Mouse (Mus musculus) neural tube, embryonic 13.5 days (tissue): ENCODE measurements around the gene Tbx5. TPM values are rescaled to one million over a fixed set of nuclear protein-coding genes. Genes with fewer than 3 reads are reported as not detected.

Experiments used
- ATAC-seq: fragments of 200-750 bp; cut with Nextera tagmentation; 2 replicates; pipeline ENCODE4 v1.8.0; 2017; ENCODE audit warnings: low read depth, mild to moderate bottlenecking, moderate TSS enrichment, moderate library complexity
- H3K27ac ChIP-seq: fragments of 300-500 bp; sonication (generic); replicated peaks from 2 replicates; pipeline ENCODE4 v1.5.1; 2015; ENCODE audit warnings: moderate library complexity, mild to moderate bottlenecking, inconsistent platforms
- H3K27me3 ChIP-seq: fragments of 300-500 bp; sonication (generic); 2 replicates; pipeline ENCODE4 v1.6.1; 2015; ENCODE audit warnings: mild to moderate bottlenecking, inconsistent platforms
- H3K36me3 ChIP-seq: fragments of 300-500 bp; sonication (generic); 2 replicates; pipeline ENCODE4 v1.6.1; 2015; ENCODE audit warnings: mild to moderate bottlenecking, inconsistent platforms
- H3K4me1 ChIP-seq: fragments of 300-500 bp; sonication (generic); replicated peaks from 2 replicates; pipeline ENCODE4 v1.6.1; 2015; ENCODE audit warnings: inconsistent platforms
- H3K4me2 ChIP-seq: fragments of 300-500 bp; sonication (generic); 2 replicates; pipeline ENCODE4 v1.6.1; 2015; ENCODE audit warnings: inconsistent platforms, mild to moderate bottlenecking, moderate library complexity
- H3K4me3 ChIP-seq: fragments of 300-500 bp; sonication (generic); 2 replicates; pipeline ENCODE4 v1.5.1; 2015; ENCODE audit warnings: mild to moderate bottlenecking, inconsistent platforms
- H3K9ac ChIP-seq: fragments of 300-500 bp; sonication (generic); 2 replicates; pipeline ENCODE4 v1.6.1; 2015; ENCODE audit warnings: moderate library complexity, mild to moderate bottlenecking, inconsistent platforms
- H3K9me3 ChIP-seq: fragments of 300-500 bp; sonication (generic); 2 replicates; pipeline ENCODE4 v1.6.1; 2016; ENCODE audit warnings: inconsistent platforms
- WGBS: fragments of 180-500 bp; shearing (Covaris S2); methylation state at CpG from one replicate; pipeline ENCODE4 v1.1.7; 2015; 5-methylcytosine and 5-hydroxymethylcytosine counted together
- polyA plus RNA-seq: library from polyadenylated mRNA; unstranded; fragments of >200 nt; fragmentation: Nextera tagmentation; extraction: Ambion mirVana; gene quantifications from 2 replicates; pipeline ENCODE4 v1.2.1, GENCODE M21; 2015

Gene Tbx5
- polyA plus RNA-seq, result 0.15 and 0.45 TPM in 2 replicates

DNA sequence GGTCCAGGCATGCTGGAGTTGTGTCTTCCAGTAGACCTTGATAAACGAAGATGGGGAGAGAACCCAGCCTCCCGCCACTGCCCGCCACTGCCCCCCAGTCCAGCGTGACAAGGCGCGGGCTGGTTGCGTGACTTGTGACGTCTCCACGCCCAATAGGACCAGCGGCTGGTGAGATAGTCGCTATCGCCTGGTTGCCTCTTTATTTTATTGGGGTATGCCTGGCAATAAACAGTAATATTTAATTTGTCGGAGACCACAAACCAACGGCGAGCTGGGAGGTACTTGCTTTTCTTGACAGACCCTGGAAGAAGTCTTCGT is at the start of gene Tbx5:
TSS of gene Tbx5 (plus strand) at position 190 of the 318 bp plus-strand sequence.
- Histone ChIP-seq H3K36me3 (no peaks in the 10 kb centered on the region), H3K4me2 (no peak within 1 kb of the TSS), H3K27me3 (peaks cover 100% of the 10 kb centered on the region), H3K27ac (no peak within 1 kb of the TSS), H3K9ac (no peak within 1 kb of the TSS), H3K4me1 (no peaks in the 10 kb centered on the region), H3K9me3 (no peaks in the 10 kb centered on the region), H3K4me3 (no peak within 1 kb of the TSS)
- ATAC-seq, result no peak
- under 1% methylated on average over 16 of the region's 16 CpGs for WGBS

DNA sequence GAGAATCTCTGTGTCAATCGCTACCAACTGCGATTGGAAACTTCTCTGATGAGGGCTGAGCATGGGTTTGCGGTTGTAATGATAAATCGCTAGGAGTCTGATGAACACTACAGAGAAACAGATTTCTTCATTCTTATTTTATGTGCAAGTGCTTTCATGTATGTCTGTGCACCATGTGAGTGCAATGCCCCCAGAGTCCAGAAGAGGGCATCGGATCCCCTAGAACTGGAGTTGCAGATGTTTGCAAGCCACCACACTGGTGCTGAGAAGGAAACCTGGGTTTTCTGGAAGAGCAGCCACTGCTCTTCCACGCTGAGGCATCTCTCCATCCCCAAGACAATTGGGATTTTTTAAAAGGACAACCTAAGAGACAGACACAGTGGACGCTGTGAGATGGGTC is 46.5 kb upstream of the Tbx5 start:
- no peak overlapping the region for H3K9ac ChIP-seq
- 0 out of 2 replicates have a peak, but pooled peaks cover 6% of the 10 kb centered on the region for H3K9me3 ChIP-seq
- no peak overlapping the region for H3K27ac ChIP-seq
- H3K36me3 ChIP-seq, result no peaks in the 10 kb centered on the region
- peaks cover 54% of the 10 kb centered on the region for H3K27me3 ChIP-seq
- no peak overlapping the region for H3K4me3 ChIP-seq
- no peak for ATAC-seq
- no peak overlapping the region for H3K4me2 ChIP-seq
- WGBS, result 87% methylated on average over 7 of the region's 7 CpGs
- no peaks in the 10 kb centered on the region for H3K4me1 ChIP-seq

DNA sequence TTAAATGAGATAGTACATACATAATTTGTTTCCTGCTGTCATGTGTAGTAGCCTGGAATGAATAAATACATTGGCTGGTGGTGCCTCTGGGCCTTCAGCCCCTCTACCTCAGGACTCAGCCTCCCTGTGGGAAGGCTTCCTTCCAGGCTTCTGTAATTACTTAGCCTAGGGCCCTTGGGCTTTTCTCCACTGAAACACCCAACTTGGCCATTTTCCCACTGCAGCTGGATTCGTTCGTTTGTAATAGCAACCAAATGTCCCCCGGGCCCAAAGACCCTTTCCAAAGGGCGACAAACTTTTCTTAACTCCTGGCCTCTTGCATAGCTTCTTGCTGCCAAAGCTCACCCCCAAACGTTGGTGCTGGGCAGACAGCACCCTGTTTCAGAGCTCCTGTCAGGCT is 40.8 kb upstream of the Tbx5 start:
- WGBS, result 61% methylated on average over 5 of the region's 5 CpGs
- H3K9ac ChIP-seq, result no peak overlapping the region
- H3K27ac ChIP-seq, result no peak overlapping the region
- ATAC-seq, result no peak
- H3K36me3 ChIP-seq, result no peaks in the 10 kb centered on the region
- peaks cover 86% of the 10 kb centered on the region for H3K27me3 ChIP-seq
- H3K9me3 ChIP-seq, result no peaks in the 10 kb centered on the region
- H3K4me2 ChIP-seq, result no peak overlapping the region
- no peaks in the 10 kb centered on the region for H3K4me1 ChIP-seq
- H3K4me3 ChIP-seq, result no peak overlapping the region

DNA sequence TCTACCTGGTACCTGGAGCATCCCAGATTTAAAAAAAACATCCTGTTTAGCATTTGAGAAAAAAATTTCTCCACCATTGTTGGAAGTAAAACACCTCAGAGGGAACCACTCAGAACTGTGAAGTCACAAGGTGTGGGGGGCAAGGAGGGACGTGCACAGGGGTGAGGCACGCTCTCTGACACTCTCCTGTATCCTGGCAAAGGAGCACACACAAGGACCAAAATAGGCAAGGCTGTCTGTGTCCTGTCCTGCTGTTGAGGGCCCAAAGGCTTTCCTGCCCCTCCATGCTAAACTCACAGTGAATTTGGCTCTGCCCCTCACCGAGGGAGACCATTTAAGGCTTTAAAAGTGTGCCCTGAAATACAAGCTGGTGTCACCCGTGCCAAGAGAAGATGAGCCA is 38.5 kb upstream of the Tbx5 start:
- H3K9me3 ChIP-seq, result no peaks in the 10 kb centered on the region
- H3K27me3 ChIP-seq, result peaks cover 96% of the 10 kb centered on the region
- H3K4me3 ChIP-seq, result no peak overlapping the region
- 1% methylated on average over 4 of the region's 4 CpGs for WGBS
- H3K36me3 ChIP-seq, result no peaks in the 10 kb centered on the region
- H3K4me2 ChIP-seq, result no peak overlapping the region
- no peak overlapping the region for H3K27ac ChIP-seq
- no peak for ATAC-seq
- no peaks in the 10 kb centered on the region for H3K4me1 ChIP-seq
- H3K9ac ChIP-seq, result no peak overlapping the region

DNA sequence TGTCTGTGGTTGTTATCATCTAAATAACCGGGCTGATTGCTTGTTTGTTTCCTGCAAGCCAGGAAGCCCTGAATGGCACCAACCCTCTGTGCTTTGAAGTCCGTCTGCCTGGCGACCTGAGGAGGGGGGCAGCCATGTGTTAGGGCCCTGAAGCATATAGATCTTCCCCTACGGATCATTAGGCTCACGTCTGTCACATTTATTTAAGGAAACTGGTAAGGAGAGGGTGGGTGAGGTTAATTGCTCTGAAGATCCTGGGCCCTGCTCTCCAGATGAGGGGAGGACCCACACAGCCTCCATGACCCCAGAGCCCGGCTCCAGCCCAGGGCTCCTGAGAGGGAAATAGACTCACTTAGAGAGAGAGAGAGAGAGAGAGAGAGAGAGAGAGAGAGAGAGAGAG is 37.1 kb upstream of the Tbx5 start:
- Histone ChIP-seq H3K4me1 (no peaks in the 10 kb centered on the region), H3K9me3 (no peaks in the 10 kb centered on the region), H3K27ac (no peak overlapping the region), H3K9ac (no peak overlapping the region), H3K36me3 (no peaks in the 10 kb centered on the region), H3K27me3 (peaks cover 96% of the 10 kb centered on the region), H3K4me3 (no peak overlapping the region), H3K4me2 (no peak overlapping the region)
- WGBS, result under 1% methylated on average over 6 of the region's 6 CpGs
- ATAC-seq, result no peak

DNA sequence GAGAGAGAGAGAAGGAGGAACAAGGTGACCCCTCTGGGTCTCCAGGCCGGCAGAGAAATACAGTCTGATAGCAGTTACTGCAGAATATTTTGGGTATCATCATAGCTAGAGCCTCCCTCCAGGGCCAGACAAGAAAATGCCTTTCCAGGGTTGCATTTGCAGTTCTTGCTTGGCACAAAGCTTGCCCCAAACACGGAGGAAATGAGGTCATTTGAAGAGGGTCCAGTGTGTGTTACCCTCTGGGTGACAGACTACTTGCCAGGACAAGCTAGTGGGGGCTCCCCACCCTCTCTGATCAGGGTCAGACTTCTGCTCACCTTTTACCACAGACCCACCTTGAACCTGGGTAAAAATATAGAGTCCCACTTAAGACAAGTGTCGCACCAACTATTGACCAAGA is 36.7 kb upstream of the Tbx5 start:
- 9% methylated on average over 3 of the region's 3 CpGs for WGBS
- ATAC-seq, result no peak

DNA sequence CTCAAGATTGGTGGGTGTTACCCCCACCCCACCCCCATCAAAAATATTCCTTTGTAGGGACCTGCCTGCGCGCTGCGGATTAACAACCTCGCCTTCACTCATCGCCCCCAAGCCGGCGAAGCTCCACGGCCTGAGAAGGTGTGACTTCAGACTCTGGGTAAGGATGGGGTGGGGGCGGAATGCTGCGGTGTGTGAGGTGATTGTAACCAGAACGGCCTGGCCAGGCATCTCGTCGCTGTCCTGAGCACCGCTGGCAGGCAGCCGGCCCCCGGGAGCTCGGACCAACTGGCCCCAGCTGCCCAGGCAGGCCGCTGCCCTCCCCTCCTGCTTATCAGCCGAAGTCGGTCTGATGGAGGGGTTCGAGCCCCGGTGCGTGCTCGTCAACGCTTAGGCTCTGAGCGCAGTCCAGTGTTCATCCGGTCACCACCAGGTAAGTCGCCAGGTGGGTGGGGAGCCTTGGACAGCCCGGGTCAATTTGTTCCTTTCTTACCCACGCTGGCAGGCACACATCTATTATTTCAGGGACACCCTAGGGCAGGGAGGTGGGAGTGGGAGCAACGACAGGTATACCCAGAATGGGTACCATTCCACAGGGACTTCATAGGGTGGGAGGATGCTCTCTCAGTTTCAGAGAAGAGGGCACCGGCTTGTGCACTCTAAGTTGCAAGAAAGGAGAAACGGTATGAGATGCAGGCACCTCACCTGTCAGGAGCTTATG is 35.9 kb upstream of the Tbx5 start:
- Histone ChIP-seq H3K27me3 (peaks cover 100% of the 10 kb centered on the region), H3K27ac (no peak overlapping the region), H3K9me3 (no peaks in the 10 kb centered on the region), H3K4me3 (no peak overlapping the region), H3K9ac (no peak overlapping the region), H3K36me3 (no peaks in the 10 kb centered on the region), H3K4me2 (no peak overlapping the region), H3K4me1 (no peaks in the 10 kb centered on the region)
- no peak for ATAC-seq
- WGBS, result 2% methylated on average over 33 of the region's 33 CpGs

More for the DNA sequence above, 36.7 kb upstream of the Tbx5 start:
- H3K4me2 ChIP-seq, result no peak overlapping the region
- H3K4me1 ChIP-seq, result no peaks in the 10 kb centered on the region
- no peaks in the 10 kb centered on the region for H3K36me3 ChIP-seq
- no peak overlapping the region for H3K9ac ChIP-seq
- no peak overlapping the region for H3K4me3 ChIP-seq
- peaks cover 99% of the 10 kb centered on the region for H3K27me3 ChIP-seq
- H3K9me3 ChIP-seq, result no peaks in the 10 kb centered on the region
- no peak overlapping the region for H3K27ac ChIP-seq

DNA sequence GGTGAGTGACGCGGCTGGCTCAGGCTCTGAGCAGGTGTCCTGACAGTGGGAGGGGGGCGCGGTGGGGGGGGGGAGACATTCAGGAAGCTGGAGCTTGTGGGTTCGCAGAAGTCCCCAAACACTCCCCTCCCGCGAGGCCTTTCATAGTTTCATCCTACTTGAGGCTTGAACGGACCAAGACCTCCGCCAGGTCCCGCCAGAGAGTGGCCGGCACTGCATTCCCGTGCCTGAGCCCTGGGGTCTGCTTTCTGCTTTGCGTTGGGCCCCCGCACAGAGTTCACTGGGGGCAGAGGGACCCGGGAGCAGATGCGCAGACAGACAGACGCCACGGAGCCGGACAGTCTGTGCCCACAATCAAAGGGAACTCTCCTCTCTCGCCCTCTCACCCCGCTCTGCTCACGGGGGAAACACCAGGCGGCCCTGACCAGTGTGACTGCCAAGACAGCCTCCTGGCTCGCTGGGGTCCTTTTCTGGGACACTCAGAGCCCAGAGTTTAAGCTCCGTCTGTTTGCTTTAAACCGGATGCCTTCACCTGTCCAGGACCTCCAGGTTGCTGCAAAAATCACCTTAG is 34.8 kb upstream of the Tbx5 start:
- Histone ChIP-seq H3K27ac (no peak overlapping the region), H3K36me3 (no peaks in the 10 kb centered on the region), H3K9me3 (no peaks in the 10 kb centered on the region), H3K4me3 (no peak overlapping the region), H3K27me3 (peaks cover 100% of the 10 kb centered on the region), H3K9ac (no peak overlapping the region), H3K4me1 (no peaks in the 10 kb centered on the region), H3K4me2 (no peak overlapping the region)
- 1% methylated on average over 26 of the region's 26 CpGs for WGBS
- no peak for ATAC-seq

DNA sequence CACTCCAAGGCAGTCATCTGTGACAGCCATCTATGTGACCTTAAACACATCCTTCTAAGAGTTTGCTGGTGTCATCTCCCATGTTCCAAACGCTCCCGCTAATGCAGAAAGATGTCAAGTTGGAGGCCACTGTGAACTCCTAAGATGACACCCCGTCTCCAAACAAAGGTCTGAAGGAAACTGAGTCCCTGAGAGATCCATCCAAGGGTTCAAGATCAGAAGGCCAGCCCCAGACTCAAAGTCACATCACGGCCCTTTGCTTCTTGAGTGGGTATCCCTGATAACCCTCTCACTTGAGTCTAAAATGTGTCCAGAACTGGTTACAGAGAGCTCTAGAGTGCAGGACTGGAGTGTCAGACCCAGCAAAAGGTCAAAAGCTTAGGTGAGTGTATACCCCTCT is 34.2 kb upstream of the Tbx5 start:
- no peaks in the 10 kb centered on the region for H3K36me3 ChIP-seq
- H3K4me2 ChIP-seq, result no peak overlapping the region
- H3K4me1 ChIP-seq, result no peaks in the 10 kb centered on the region
- H3K27ac ChIP-seq, result no peak overlapping the region
- H3K9ac ChIP-seq, result no peak overlapping the region
- 5% methylated on average over 4 of the region's 4 CpGs for WGBS
- peaks cover 100% of the 10 kb centered on the region for H3K27me3 ChIP-seq
- no peaks in the 10 kb centered on the region for H3K9me3 ChIP-seq
- H3K4me3 ChIP-seq, result no peak overlapping the region
- ATAC-seq, result no peak

DNA sequence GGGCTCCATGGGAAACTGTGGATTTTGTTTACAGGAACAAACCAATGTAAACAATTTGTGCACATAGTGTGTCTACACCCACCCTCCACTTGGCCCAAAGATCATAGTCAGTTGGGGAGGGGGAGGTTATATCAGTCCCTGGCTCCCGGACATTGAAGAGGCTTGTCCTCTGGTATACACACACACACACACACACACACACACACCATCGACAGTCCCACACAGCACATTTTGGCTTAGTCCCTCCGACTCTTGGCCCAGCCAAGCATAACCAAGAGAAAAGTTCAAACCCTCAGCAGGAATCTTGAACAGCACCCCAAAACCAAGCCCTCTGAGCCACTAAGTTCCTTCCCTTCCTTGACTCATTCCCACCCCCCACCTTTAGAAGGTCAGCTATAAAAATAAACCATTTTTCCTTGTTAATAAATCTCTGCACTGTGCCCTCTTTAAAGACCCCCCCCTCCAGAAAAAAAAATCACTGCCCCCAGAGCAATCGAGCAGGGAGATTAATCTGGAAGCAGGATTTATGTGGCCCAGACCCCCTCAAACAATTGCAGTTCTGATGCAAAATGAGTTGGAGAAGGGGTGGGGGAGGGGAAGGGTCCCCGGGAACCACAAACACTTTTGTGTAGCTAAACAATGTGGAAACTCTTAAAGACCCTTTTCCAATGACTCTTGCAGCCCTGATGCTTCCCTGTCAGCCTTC is 33.6 kb upstream of the Tbx5 start:
- Histone ChIP-seq H3K27ac (no peak overlapping the region), H3K9me3 (no peaks in the 10 kb centered on the region), H3K9ac (no peak overlapping the region), H3K36me3 (no peaks in the 10 kb centered on the region), H3K27me3 (peaks cover 100% of the 10 kb centered on the region), H3K4me2 (no peak overlapping the region), H3K4me3 (no peak overlapping the region), H3K4me1 (no peaks in the 10 kb centered on the region)
- WGBS, result 2% methylated on average over 5 of the region's 5 CpGs
- ATAC-seq, result no peak

DNA sequence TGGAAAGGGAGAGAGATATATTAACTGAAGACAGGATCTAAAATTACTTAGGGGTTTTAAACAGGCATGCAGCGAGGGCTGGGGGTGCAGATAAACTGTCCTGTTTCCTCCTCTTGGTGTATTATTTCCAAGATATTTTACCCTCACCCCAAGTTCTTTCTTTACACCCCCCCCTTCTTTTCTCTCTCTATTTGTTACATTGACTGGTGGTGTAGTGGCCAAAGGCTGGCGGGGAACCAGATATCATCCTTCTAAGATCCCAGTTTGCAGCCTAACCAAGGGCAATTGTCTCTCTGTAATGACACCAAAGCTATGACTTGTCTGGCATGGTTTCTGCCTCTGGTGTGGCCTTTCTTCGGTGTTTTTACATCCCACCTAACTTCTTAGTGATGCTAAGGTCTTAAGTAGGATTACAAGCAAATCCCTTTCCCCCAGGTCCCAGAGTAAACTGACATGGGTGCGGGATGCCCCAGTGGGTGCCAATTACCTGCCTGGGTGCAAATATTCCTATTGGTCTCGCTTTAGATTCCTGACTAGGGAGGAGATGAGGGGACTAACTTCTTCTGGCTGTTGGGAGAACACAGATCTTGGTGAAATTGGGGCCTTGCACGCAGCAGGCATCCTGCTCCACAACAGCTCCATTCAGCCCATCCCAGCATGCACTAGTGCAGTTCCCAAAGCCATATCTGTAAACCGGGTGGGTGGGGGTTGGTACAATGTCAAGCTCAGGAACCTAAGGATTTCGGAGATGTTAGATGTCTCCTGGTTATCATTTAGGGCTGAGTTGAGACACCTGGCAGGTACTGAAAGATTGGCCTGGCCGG is 32.8 kb upstream of the Tbx5 start:
- WGBS, result 1% methylated on average over 9 of the region's 9 CpGs
- no peak for ATAC-seq

DNA sequence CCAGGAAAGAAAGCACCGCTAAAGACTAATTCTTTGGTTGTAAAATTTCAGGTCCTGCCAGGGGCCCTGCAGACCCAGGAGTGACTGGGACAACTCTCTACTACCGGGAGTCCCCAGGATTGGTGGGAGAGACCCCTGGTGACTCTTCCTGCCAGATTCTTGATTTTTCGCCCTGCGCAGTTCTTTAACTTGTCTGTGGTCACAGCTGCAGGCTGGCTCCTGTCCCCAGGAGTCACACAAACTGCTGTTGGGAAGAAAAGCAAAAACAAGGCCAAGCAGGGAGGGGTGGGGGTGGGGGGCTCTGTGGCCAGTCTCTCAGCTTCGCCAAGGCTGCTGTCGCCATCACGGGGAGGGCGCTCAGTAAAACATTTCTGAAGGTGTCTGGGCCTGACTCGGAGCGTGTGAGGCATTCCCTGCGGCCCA is 32.2 kb upstream of the Tbx5 start:
- Histone ChIP-seq H3K27me3 (peaks cover 100% of the 10 kb centered on the region), H3K9me3 (no peaks in the 10 kb centered on the region), H3K4me3 (no peak overlapping the region), H3K4me1 (no peaks in the 10 kb centered on the region), H3K4me2 (no peak overlapping the region), H3K36me3 (no peaks in the 10 kb centered on the region), H3K27ac (no peak overlapping the region), H3K9ac (no peak overlapping the region)
- WGBS, result 0% methylated on average over 11 of the region's 11 CpGs
- ATAC-seq, result no peak

More for the DNA sequence above, 32.8 kb upstream of the Tbx5 start:
- no peaks in the 10 kb centered on the region for H3K9me3 ChIP-seq
- H3K9ac ChIP-seq, result no peak overlapping the region
- H3K4me3 ChIP-seq, result no peak overlapping the region
- H3K27me3 ChIP-seq, result peaks cover 100% of the 10 kb centered on the region
- no peak overlapping the region for H3K4me2 ChIP-seq
- no peaks in the 10 kb centered on the region for H3K4me1 ChIP-seq
- no peaks in the 10 kb centered on the region for H3K36me3 ChIP-seq
- no peak overlapping the region for H3K27ac ChIP-seq
